Mouse (Mus musculus) forebrain, postnatal 0 days (tissue): ENCODE measurements around the gene Pf4. TPM values are rescaled to one million over a fixed set of nuclear protein-coding genes. Genes with fewer than 3 reads are reported as not detected.

Experiments
- ATAC-seq: fragments of 200-750 bp; cut with Nextera tagmentation; 2 replicates; pipeline ENCODE4 v1.8.0; 2017; ENCODE audit warnings: mild to moderate bottlenecking, moderate library complexity
- DNase-seq: peaks from one replicate; pipeline ENCODE4 v3.0.0-alpha.2; 2015
- H3K27ac ChIP-seq: fragments of 300-500 bp; sonication (generic); 2 replicates; pipeline ENCODE4 v1.5.1; 2014; ENCODE audit warnings: low read depth, mild to moderate bottlenecking, antibody characterized with exemption, low read length, moderate library complexity, mixed read lengths
- H3K27me3 ChIP-seq: fragments of 300-500 bp; sonication (generic); 2 replicates; pipeline ENCODE4 v1.6.1; 2014; ENCODE audit warnings: mild to moderate bottlenecking, low read length, mixed read lengths; ENCODE audit not compliant: insufficient read depth
- H3K36me3 ChIP-seq: fragments of 300-500 bp; sonication (generic); 2 replicates; pipeline ENCODE4 v1.6.1; 2014; ENCODE audit warnings: mild to moderate bottlenecking, moderate library complexity; ENCODE audit not compliant: insufficient read depth
- H3K4me1 ChIP-seq: fragments of 300-500 bp; sonication (generic); 2 replicates; pipeline ENCODE4 v1.6.1; 2014; ENCODE audit warnings: antibody characterized with exemption; ENCODE audit not compliant: insufficient read depth
- H3K4me2 ChIP-seq: fragments of 300-500 bp; sonication (generic); 2 replicates; pipeline ENCODE4 v1.6.1; 2014; ENCODE audit warnings: low read depth, mild to moderate bottlenecking, moderate library complexity
- H3K4me3 ChIP-seq: fragments of 300-500 bp; sonication (generic); 2 replicates; pipeline ENCODE4 v1.5.1; 2014; ENCODE audit warnings: low read depth, low read length, mixed read lengths
- H3K9ac ChIP-seq: fragments of 300-500 bp; sonication (generic); 2 replicates; pipeline ENCODE4 v1.6.1; 2014; ENCODE audit warnings: mild to moderate bottlenecking
- H3K9me3 ChIP-seq: fragments of 300-500 bp; sonication (generic); 2 replicates; pipeline ENCODE4 v1.6.1; 2016; ENCODE audit warnings: low read length
- CTCF ChIP-seq: sonication (generic); IDR thresholded peaks from 2 replicates; pipeline ENCODE4 v1.5.1; 2016; ENCODE audit warnings: antibody characterized with exemption, control low read depth, low read depth
- WGBS: fragments of 180-500 bp; shearing (Covaris S2); extraction: QIAGEN DNeasy Blood & Tissue Kit; methylation state at CpG from one replicate; pipeline ENCODE4 v1.1.7; 2014; 5-methylcytosine and 5-hydroxymethylcytosine counted together
- polyA plus RNA-seq: library from polyadenylated mRNA; unstranded; fragments of >200 nt; fragmentation: Nextera tagmentation; extraction: Ambion mirVana; gene quantifications from 2 replicates; pipeline ENCODE4 v1.2.1, GENCODE M21; 2015
- total RNA-seq: library from RNA; depleted of rRNA; stranded (reverse); fragments of >200 nt; gene quantifications from 2 replicates; pipeline ENCODE4 v1.2.3, GENCODE M21; 2014; rRNA removed

Gene Pf4
- total RNA-seq (37.1 and 45.7 TPM in 2 replicates), polyA plus RNA-seq (61.0 and 76.8 TPM in 2 replicates)

GRCm38 (mm10) chr5:90771880-90772653 is at the start of gene Pf4:
TSS of gene Pf4 (plus strand) at chr5:90772435.
- no peak within 1 kb of the TSS for H3K9ac ChIP-seq
- no peaks in the 10 kb centered on the region for H3K36me3 ChIP-seq
- no peaks in the 10 kb centered on the region for H3K4me1 ChIP-seq
- ATAC-seq (no peak), DNase-seq (no peak)
- no peak for TF ChIP-seq CTCF
- no peak within 1 kb of the TSS for H3K27ac ChIP-seq
- WGBS = 91% methylated on average over 16 of the region's 16 CpGs
- H3K9me3 ChIP-seq = no peaks in the 10 kb centered on the region
- no peaks in the 10 kb centered on the region for H3K27me3 ChIP-seq
- no peak within 1 kb of the TSS for H3K4me3 ChIP-seq
- H3K4me2 ChIP-seq = no peak within 1 kb of the TSS

GRCm38 (mm10) chr5:90722656-90723055 is 49.6 kb upstream of the Pf4 start:
- DNase-seq = no peak
- Histone ChIP-seq H3K27me3 (no peaks in the 10 kb centered on the region), H3K4me3 (no peak overlapping the region), H3K4me2 (no peak overlapping the region), H3K9me3 (no peaks in the 10 kb centered on the region), H3K4me1 (no peaks in the 10 kb centered on the region), H3K36me3 (no peaks in the 10 kb centered on the region), H3K27ac (no peak overlapping the region), H3K9ac (no peak overlapping the region)
- WGBS = 88% methylated on average over 3 of the region's 3 CpGs
- TF ChIP-seq CTCF = no peak
- no peak for ATAC-seq

DNA sequence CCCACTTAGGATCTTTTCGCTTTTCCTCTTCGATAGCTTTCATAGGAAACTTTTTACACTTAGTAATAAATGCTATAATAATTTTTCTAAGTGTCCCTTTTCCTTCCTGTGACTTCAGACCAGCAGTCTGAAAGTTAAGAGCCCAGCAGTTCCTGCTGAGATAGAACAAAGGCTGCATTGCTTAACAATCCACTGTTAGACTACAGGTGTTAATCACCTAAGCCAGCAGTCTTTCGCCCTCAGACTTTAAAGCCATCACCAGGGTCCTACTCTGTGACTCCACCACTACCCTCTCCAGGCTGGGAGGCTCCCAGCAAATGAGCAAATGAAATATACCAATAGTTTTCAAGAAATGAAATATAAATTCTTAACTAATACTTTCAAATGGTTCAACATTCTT is 44.0 kb upstream of the Pf4 start:
- Histone ChIP-seq H3K27ac (no peak overlapping the region), H3K36me3 (no peaks in the 10 kb centered on the region), H3K9me3 (no peaks in the 10 kb centered on the region), H3K27me3 (no peaks in the 10 kb centered on the region), H3K4me1 (no peaks in the 10 kb centered on the region), H3K9ac (no peak overlapping the region), H3K4me3 (no peak overlapping the region), H3K4me2 (no peak overlapping the region)
- WGBS = 78% methylated on average over 3 of the region's 3 CpGs
- no peak for TF ChIP-seq CTCF
- DNase-seq (no peak), ATAC-seq (no peak)

DNA sequence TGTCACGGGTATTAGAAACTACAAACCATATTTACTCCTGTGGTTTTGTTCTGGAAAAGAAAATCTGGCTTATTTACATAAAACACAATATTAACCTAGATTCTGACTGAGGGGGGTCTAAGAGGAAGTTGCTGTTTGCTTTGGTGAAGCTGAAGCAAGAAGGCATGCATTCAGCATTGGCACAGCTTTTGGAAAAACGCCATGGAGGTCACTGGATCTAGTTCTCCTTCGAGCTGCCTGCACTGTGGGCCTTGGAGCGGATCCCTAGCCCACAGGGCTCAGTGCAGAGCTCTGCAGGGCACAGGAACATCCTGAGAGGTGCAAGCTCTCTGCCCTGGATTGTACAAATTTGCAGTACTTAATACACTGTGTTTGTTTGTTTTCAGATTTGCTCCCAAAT is 40.8 kb upstream of the Pf4 start:
- no peaks in the 10 kb centered on the region for H3K27me3 ChIP-seq
- no peak for DNase-seq

GRCm38 (mm10) chr5:90742029-90742428 is 30.2 kb upstream of the Pf4 start:
- Histone ChIP-seq H3K36me3 (no peaks in the 10 kb centered on the region), H3K9ac (no peak overlapping the region), H3K4me2 (no peak overlapping the region), H3K4me1 (no peaks in the 10 kb centered on the region), H3K9me3 (no peaks in the 10 kb centered on the region), H3K27ac (no peak overlapping the region), H3K27me3 (no peaks in the 10 kb centered on the region), H3K4me3 (no peak overlapping the region)
- no peak for DNase-seq
- ATAC-seq = no peak
- TF ChIP-seq CTCF = no peak
- WGBS = 73% methylated on average over 4 of the region's 4 CpGs

More for the DNA sequence above, 40.8 kb upstream of the Pf4 start:
- Histone ChIP-seq H3K9me3 (no peaks in the 10 kb centered on the region), H3K4me1 (no peaks in the 10 kb centered on the region), H3K4me2 (no peak overlapping the region), H3K36me3 (no peaks in the 10 kb centered on the region), H3K9ac (no peak overlapping the region), H3K27ac (no peak overlapping the region), H3K4me3 (no peak overlapping the region)
- WGBS = 68% methylated on average over 4 of the region's 4 CpGs
- ATAC-seq = no peak
- TF ChIP-seq CTCF = no peak

DNA sequence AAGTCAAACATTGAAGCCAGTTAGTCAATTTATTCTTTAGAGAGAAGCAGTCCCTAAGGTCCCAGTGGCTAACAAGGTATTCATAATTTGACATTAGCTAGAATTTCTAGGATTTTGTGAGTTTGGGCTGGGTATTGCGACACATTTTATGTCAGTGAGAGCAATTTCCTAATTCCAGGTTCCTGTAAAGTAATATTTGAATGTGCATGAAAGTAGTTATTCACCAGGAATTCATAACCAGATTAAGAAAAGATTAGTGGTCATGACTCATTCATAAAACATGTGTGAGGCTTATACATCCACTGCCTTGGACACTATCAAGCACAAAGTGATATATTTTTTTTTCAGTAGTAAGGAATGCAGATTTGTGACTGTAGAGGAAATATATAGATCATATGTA is 18.3 kb upstream of the Pf4 start:
- H3K4me1 ChIP-seq = no peaks in the 10 kb centered on the region
- no peak for TF ChIP-seq CTCF
- DNase-seq (no peak), ATAC-seq (no peak)
- H3K4me3 ChIP-seq = no peak overlapping the region
- no peak overlapping the region for H3K27ac ChIP-seq
- H3K27me3 ChIP-seq = peaks cover 2% of the 10 kb centered on the region; the same call in 1 of the 2 replicates
- no peak overlapping the region for H3K4me2 ChIP-seq
- no peaks in the 10 kb centered on the region for H3K36me3 ChIP-seq
- WGBS = 98% methylated on average over 1 of the region's 1 CpGs
- H3K9me3 ChIP-seq = no peaks in the 10 kb centered on the region
- H3K9ac ChIP-seq = no peak overlapping the region

DNA sequence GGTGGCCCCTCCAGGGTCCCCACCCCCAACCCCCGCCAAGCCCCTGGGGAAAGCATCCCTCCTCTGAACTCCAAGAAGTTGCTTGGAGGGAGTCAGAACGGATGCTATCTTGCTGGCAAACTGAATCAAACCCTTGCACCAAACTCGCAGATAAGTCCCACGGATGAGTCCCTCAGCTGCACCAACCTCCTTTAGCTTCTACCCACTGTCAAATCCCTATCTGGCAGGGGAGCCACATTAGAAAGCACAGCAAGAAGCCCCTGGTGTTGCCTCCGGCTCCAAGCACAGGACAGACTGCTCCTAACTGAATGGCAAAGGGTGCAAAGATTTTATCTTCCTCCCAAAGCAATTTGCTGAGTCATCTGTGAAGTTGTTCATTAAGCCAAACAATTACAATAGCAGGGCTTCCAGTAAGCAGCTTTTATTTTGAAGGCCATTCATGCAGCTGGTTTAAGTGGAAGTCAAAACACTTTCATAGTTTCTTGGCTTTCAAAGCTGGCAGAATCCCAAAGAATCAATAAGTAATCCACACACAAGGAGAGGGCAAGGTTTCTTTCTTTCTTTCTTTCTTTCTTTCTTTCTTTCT is 14.1 kb upstream of the Pf4 start:
- no peak for TF ChIP-seq CTCF
- no peak overlapping the region for H3K27ac ChIP-seq
- H3K9me3 ChIP-seq = no peaks in the 10 kb centered on the region
- no peaks in the 10 kb centered on the region for H3K36me3 ChIP-seq
- ATAC-seq = peak; percentile 40; the same call in 1 of the 2 replicates
- no peak overlapping the region for H3K9ac ChIP-seq
- 0 out of 2 replicates have a peak, but pooled peaks cover 3% of the 10 kb centered on the region for H3K4me1 ChIP-seq
- peak; percentile 21 for DNase-seq
- H3K27me3 ChIP-seq = peaks cover 6% of the 10 kb centered on the region; the same call in 1 of the 2 replicates
- H3K4me2 ChIP-seq = no peak overlapping the region
- H3K4me3 ChIP-seq = no peak overlapping the region
- 42% methylated on average over 5 of the region's 5 CpGs for WGBS
